15 mouse cellular contexts compared by ENCODE assay signal in the genomic region with DNA sequence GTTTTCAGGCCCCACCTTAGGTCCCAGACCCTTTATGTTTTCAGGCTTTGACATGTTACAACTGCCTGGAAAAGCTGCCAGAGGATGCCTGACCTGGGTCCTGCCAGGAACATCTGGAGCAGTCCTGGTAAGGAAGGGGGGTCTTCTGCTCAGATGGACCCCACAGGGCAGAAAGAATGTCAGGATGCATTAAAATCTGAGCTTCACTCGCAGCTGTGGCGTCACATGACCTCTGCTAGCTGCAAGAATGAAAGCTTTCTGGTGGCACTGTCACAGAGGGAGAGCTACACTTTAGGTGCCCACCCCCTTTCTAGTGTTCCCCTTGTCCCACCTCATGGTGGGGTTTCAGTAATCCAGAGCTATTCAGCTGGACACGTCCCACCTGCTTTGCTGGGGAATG. TPM values are rescaled to one million over a fixed set of nuclear protein-coding genes. Genes with fewer than 3 reads are reported as not detected.
DNase-seq lines count a peak whose midpoint lies in the region; ATAC-seq lines count a peak whose summit lies in the region.
"Had no signal": no experiment of that assay in that cellular context is flagged by ENCODE, and none has a peak within 500 bp of the region (broad histone marks: within the 10 kb centered on the region; RNA-seq: fewer than 3 reads in every experiment).

No protein-coding gene starts in this region.

- no peak overlapping the region for H3K9ac ChIP-seq in hindbrain, embryonic 11.5 days (ENCODE audit: low read depth, low read length)
- no peak overlapping the region for H3K9ac ChIP-seq in embryonic facial prominence, embryonic 11.5 days (replicated peaks; ENCODE audit: low read length)
- no peak overlapping the region for H3K9ac ChIP-seq in hindbrain, embryonic 12.5 days
- H3K9ac ChIP-seq in midbrain, embryonic 12.5 days (replicated peaks), result no peak overlapping the region
- H3K9ac ChIP-seq: heart, embryonic 15.5 days; neural tube, embryonic 12.5 days; stomach, embryonic 15.5 days had no signal

- H3K4me3 ChIP-seq in hindbrain, embryonic 10.5 days, result no peak overlapping the region
- no peak overlapping the region for H3K4me3 ChIP-seq in hindbrain, embryonic 11.5 days (ENCODE audit: low read depth, low read length)
- no peak overlapping the region for H3K4me3 ChIP-seq in embryonic facial prominence, embryonic 11.5 days (ENCODE audit: low read depth, low read length)
- H3K4me3 ChIP-seq in hindbrain, embryonic 12.5 days, result no peak overlapping the region
- no peak overlapping the region for H3K4me3 ChIP-seq in midbrain, embryonic 12.5 days
- H3K4me3 ChIP-seq: heart, embryonic 15.5 days; neural tube, embryonic 12.5 days; stomach, embryonic 15.5 days had no signal

- no peaks in the 10 kb centered on the region for H3K9me3 ChIP-seq in hindbrain, embryonic 10.5 days
- no peaks in the 10 kb centered on the region for H3K9me3 ChIP-seq in hindbrain, embryonic 11.5 days (ENCODE audit: control insufficient read depth, low read length)
- H3K9me3 ChIP-seq in embryonic facial prominence, embryonic 11.5 days (replicated peaks; ENCODE audit: control insufficient read depth, low read length), result no peaks in the 10 kb centered on the region
- H3K9me3 ChIP-seq in hindbrain, embryonic 12.5 days (replicated peaks), result no peaks in the 10 kb centered on the region
- no peaks in the 10 kb centered on the region for H3K9me3 ChIP-seq in midbrain, embryonic 12.5 days
- H3K9me3 ChIP-seq: heart, embryonic 15.5 days; neural tube, embryonic 12.5 days; stomach, embryonic 15.5 days had no signal

- no peak for DNase-seq in hindbrain, embryonic 10.5 days (ENCODE audit: low spot score)
- DNase-seq in hindbrain, embryonic 11.5 days (ENCODE audit: low spot score), result no peak
- peak; percentile 28 for DNase-seq in embryonic facial prominence, embryonic 11.5 days (ENCODE audit: low spot score)
- DNase-seq in adrenal gland, adult 2 months, result no peak
- DNase-seq in gastrocnemius, postnatal 36 days, result no peak
- DNase-seq in left cerebral cortex, adult 8-10 months (ENCODE audit: low spot score in 2 of 2), result no peak
- DNase-seq: cerebellum, postnatal 36 days; gastrocnemius, adult 2 months; layer of hippocampus, postnatal 36 days; right cerebral cortex, postnatal 25 days had no signal

- H3K4me1 ChIP-seq in hindbrain, embryonic 10.5 days (replicated peaks), result peaks cover 86% of the 10 kb centered on the region
- peaks cover 16% of the 10 kb centered on the region for H3K4me1 ChIP-seq in hindbrain, embryonic 11.5 days (replicated peaks; ENCODE audit: control insufficient read depth, insufficient read depth, low read length)
- peaks cover 10% of the 10 kb centered on the region for H3K4me1 ChIP-seq in embryonic facial prominence, embryonic 11.5 days (ENCODE audit: control insufficient read depth, insufficient read depth, low read length)
- peaks cover 75% of the 10 kb centered on the region for H3K4me1 ChIP-seq in hindbrain, embryonic 12.5 days
- peaks cover 51% of the 10 kb centered on the region for H3K4me1 ChIP-seq in midbrain, embryonic 12.5 days

- 0 out of 2 replicates have a peak, but pooled peaks cover 7% of the 10 kb centered on the region for H3K36me3 ChIP-seq in hindbrain, embryonic 10.5 days
- no peaks in the 10 kb centered on the region for H3K36me3 ChIP-seq in hindbrain, embryonic 11.5 days (ENCODE audit: control insufficient read depth, insufficient read depth, low read length)
- no peaks in the 10 kb centered on the region for H3K36me3 ChIP-seq in embryonic facial prominence, embryonic 11.5 days (replicated peaks; ENCODE audit: control insufficient read depth, insufficient read depth, low read depth, low read length)
- no peaks in the 10 kb centered on the region for H3K36me3 ChIP-seq in hindbrain, embryonic 12.5 days
- no peaks in the 10 kb centered on the region for H3K36me3 ChIP-seq in midbrain, embryonic 12.5 days
- H3K36me3 ChIP-seq: heart, embryonic 15.5 days; neural tube, embryonic 12.5 days; stomach, embryonic 15.5 days had no signal

- intact Hi-C loops in gastrocnemius, postnatal 36 days (cut with DNase I), result no loop called here

- WGBS in hindbrain, embryonic 10.5 days, result 58% methylated on average over 3 of the region's 3 CpGs
- WGBS in hindbrain, embryonic 11.5 days, result 36% methylated on average over 3 of the region's 3 CpGs
- 29% methylated on average over 3 of the region's 3 CpGs for WGBS in embryonic facial prominence, embryonic 11.5 days
- 57% methylated on average over 3 of the region's 3 CpGs for WGBS in hindbrain, embryonic 12.5 days
- WGBS in midbrain, embryonic 12.5 days, result 36% methylated on average over 3 of the region's 3 CpGs

- no peak overlapping the region for H3K4me2 ChIP-seq in hindbrain, embryonic 11.5 days (replicated peaks; ENCODE audit: low read depth, low read length)
- no peak overlapping the region for H3K4me2 ChIP-seq in embryonic facial prominence, embryonic 11.5 days (ENCODE audit: low read depth, low read length)
- no peak overlapping the region for H3K4me2 ChIP-seq in hindbrain, embryonic 12.5 days (replicated peaks)
- no peak overlapping the region for H3K4me2 ChIP-seq in midbrain, embryonic 12.5 days (replicated peaks)
- H3K4me2 ChIP-seq: heart, embryonic 15.5 days; neural tube, embryonic 12.5 days; stomach, embryonic 15.5 days had no signal

- 0 out of 2 replicates have a peak, but pooled peaks cover 3% of the 10 kb centered on the region for H3K27me3 ChIP-seq in hindbrain, embryonic 10.5 days (ENCODE audit: insufficient read depth, poor library complexity, severe bottlenecking)
- H3K27me3 ChIP-seq in hindbrain, embryonic 11.5 days (ENCODE audit: control insufficient read depth, insufficient read depth, low read length), result no peaks in the 10 kb centered on the region
- no peaks in the 10 kb centered on the region for H3K27me3 ChIP-seq in embryonic facial prominence, embryonic 11.5 days (ENCODE audit: control insufficient read depth, insufficient read depth, low read length)
- H3K27me3 ChIP-seq in hindbrain, embryonic 12.5 days, result no peaks in the 10 kb centered on the region
- H3K27me3 ChIP-seq in midbrain, embryonic 12.5 days, result no peaks in the 10 kb centered on the region
- H3K27me3 ChIP-seq: heart, embryonic 15.5 days; neural tube, embryonic 12.5 days; stomach, embryonic 15.5 days had no signal

- H3K27ac ChIP-seq in hindbrain, embryonic 10.5 days, result peak overlapping the region; percentile 62
- no peak overlapping the region; the same call in 1 of the 2 replicates for H3K27ac ChIP-seq in hindbrain, embryonic 11.5 days (ENCODE audit: low read depth, low read length)
- H3K27ac ChIP-seq in embryonic facial prominence, embryonic 11.5 days (replicated peaks; ENCODE audit: low read depth, low read length), result no peak overlapping the region
- H3K27ac ChIP-seq in hindbrain, embryonic 12.5 days, result peak overlapping the region; percentile 50
- H3K27ac ChIP-seq in midbrain, embryonic 12.5 days (replicated peaks), result 0 out of 2 replicates have a peak overlapping the region, but pooled peaks have one; percentile 35
- H3K27ac ChIP-seq: neural tube, embryonic 12.5 days; stomach, embryonic 15.5 days had no signal

- ATAC-seq in hindbrain, embryonic 11.5 days (ENCODE audit: low FRiP score), result no peak
- no peak for ATAC-seq in embryonic facial prominence, embryonic 11.5 days (replicated peaks; ENCODE audit: insufficient number of reproducible peaks, low FRiP score, low TSS enrichment, low read depth)
- no peak for ATAC-seq in hindbrain, embryonic 12.5 days (ENCODE audit: low FRiP score)
- ATAC-seq in midbrain, embryonic 12.5 days (ENCODE audit: low FRiP score, low read depth), result no peak

RNA-seq across cellular contexts. Expression of a gene that starts 28.4 kb away (rescaled TPM):
- 77.6 and 79.9 TPM in 2 replicates for polyA plus RNA-seq in hindbrain, embryonic 10.5 days (2016; fragmentation: Nextera tagmentation; extraction: Ambion mirVana)
- polyA plus RNA-seq in hindbrain, embryonic 11.5 days (2014; fragmentation: Nextera tagmentation; extraction: Ambion mirVana), result 67.1 and 73.3 TPM in 2 replicates
- polyA plus RNA-seq in embryonic facial prominence, embryonic 11.5 days (2014; fragmentation: Nextera tagmentation; extraction: Ambion mirVana), result 72.1 and 78.6 TPM in 2 replicates
- polyA plus RNA-seq in hindbrain, embryonic 12.5 days (2016; fragmentation: Nextera tagmentation; extraction: Ambion mirVana), result 78.7 and 82.7 TPM in 2 replicates
- polyA plus RNA-seq in midbrain, embryonic 12.5 days (2016; fragmentation: Nextera tagmentation; extraction: Ambion mirVana), result 80.8 and 87.7 TPM in 2 replicates
- 100 to 1,000 TPM; 298 to 434 TPM for total RNA-seq in adrenal gland, adult 2 months (2021)
- 136 and 197 TPM in 2 replicates for polyA plus RNA-seq in adrenal gland, adult 2 months (2012; rRNA removed)
- 10 to 100 TPM; 80.1 to 89.9 TPM for total RNA-seq in gastrocnemius, postnatal 36 days (2021)
- 100 to 1,000 TPM; 108 to 114 (median 111) TPM for total RNA-seq in left cerebral cortex, adult 8-10 months (2022)

Comparison
In these comparisons a context has a peak if more than half of its experiments do, and no peak if none do; other contexts are left out.
1. H3K27ac ChIP-seq: peak in hindbrain, embryonic 10.5 days (single experiment), hindbrain, embryonic 12.5 days (single experiment) and midbrain, embryonic 12.5 days (single experiment); none in hindbrain, embryonic 11.5 days (single experiment) and embryonic facial prominence, embryonic 11.5 days (single experiment).